Mouse (Mus musculus) bone marrow, adult 2 months (tissue): Measurements from ENCODE around the gene Ostf1. TPM values are rescaled to one million over a fixed set of nuclear protein-coding genes. Genes with fewer than 3 reads are reported as not detected.

Experiments used
- H3K27ac ChIP-seq: fragments of 200-500 bp; 2 replicates; pipeline ENCODE4 v1.5.1; 2012; ENCODE audit warnings: low read depth, mild to moderate bottlenecking, control low read depth, inconsistent platforms, low read length; ENCODE audit not compliant: control insufficient read depth, poor library complexity, insufficient read depth
- H3K4me1 ChIP-seq: fragments of 200-500 bp; 2 replicates; pipeline ENCODE4 v1.6.1; 2011; ENCODE audit warnings: low read length; ENCODE audit not compliant: control insufficient read depth, insufficient read depth
- H3K4me3 ChIP-seq: fragments of 200-500 bp; replicated peaks from 2 replicates; pipeline ENCODE3; 2011; ENCODE audit warnings: mild to moderate bottlenecking, low read depth, low read length, control low read depth; ENCODE audit not compliant: control insufficient read depth
- CTCF ChIP-seq: fragments of 200-500 bp; IDR thresholded peaks from 2 replicates; pipeline ENCODE4 v1.5.1; 2011; ENCODE audit warnings: low read length, control low read depth; ENCODE audit not compliant: control insufficient read depth, insufficient read depth
- POLR2A ChIP-seq: fragments of 200-500 bp; IDR thresholded peaks from 2 replicates; pipeline ENCODE4 v1.6.1; 2011; ENCODE audit warnings: low read depth, mild to moderate bottlenecking, control low read depth, low read length, borderline replicate concordance; ENCODE audit not compliant: control insufficient read depth
- WGBS: fragments of 180-500 bp; shearing (Covaris S2); methylation state at CpG from one replicate; pipeline ENCODE4 v1.1.7; 2018; 5-methylcytosine and 5-hydroxymethylcytosine counted together
- polyA plus RNA-seq: library from polyadenylated mRNA; stranded (reverse); fragments of >200 nt; gene quantifications from 2 replicates; pipeline ENCODE4 v1.2.4, GENCODE M21; 2011; ENCODE audit warnings: low replicate concordance; ENCODE audit not compliant: missing spikeins, insufficient read depth, insufficient read length

The Ostf1 gene
- polyA plus RNA-seq, 1 experiment = 64.7 TPM

DNA sequence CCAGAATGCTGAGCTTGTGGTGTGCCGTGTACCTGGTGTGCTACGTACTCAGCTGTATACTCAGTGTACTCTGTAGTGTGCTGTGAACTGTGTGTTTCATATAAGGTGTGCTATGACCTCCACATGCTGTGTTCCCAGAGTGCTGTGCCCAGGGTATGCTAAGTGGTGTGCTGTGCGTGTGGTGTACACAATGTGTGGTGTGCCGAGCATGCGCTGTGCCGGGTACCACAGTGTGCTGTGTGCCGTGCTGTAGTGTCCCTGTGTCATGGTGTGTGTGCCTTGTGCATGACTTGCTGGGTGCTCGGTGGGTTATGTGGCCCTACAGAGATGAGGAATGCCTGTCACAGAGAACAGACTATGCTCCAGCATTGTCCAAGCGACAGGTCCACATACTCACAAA is 31.0 kb downstream of the Ostf1 start:
- TF ChIP-seq POLR2A (no peak), CTCF (no peak)
- Histone ChIP-seq H3K4me1 (peaks cover 9% of the 10 kb centered on the region), H3K27ac (no peak overlapping the region), H3K4me3 (no peak overlapping the region)
- WGBS = 89% methylated on average over 9 of the region's 9 CpGs

DNA sequence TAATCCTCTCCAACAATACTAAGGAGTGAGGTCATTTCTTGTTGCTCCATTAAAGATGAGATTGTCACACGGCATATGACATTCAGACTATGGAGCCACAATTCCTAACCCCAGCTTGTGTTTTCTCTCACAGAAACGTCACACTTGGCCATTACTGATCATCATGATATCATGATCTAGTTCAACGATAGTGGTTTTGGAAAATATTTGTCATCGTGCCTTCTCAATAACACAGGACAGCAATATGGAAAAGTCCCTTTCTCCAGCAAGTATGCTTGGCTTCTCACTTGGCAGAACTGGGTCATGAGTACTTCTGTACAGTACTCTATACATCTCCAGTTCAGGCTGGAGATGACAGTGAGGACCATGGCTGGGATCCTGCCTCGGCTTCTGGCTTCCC is 32.0 kb downstream of the Ostf1 start:
- 89% methylated on average over 5 of the region's 5 CpGs for WGBS
- no peak for TF ChIP-seq POLR2A
- TF ChIP-seq CTCF = no peak
- H3K4me3 ChIP-seq = no peak overlapping the region
- H3K4me1 ChIP-seq = peaks cover 9% of the 10 kb centered on the region
- no peak overlapping the region for H3K27ac ChIP-seq

DNA sequence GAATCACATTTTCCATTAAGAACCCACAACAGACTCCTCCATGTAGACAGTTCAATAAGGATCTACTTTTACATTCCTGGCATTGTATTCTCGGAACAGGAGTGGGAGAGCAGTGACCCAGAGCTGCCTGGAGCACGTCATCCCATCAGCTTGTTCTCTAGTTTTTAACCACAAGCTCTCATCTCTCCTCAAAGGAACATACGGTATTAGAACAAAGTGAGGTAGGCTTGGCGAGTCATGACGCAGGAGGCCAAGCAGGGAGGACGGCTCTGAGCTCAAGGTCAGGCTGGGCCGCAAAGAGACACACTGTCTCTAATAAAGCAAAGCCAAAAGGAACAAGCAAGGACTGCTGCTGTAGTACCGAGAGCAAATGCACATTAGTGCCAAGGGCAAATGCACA is 32.6 kb downstream of the Ostf1 start:
- TF ChIP-seq CTCF = no peak
- TF ChIP-seq POLR2A = no peak
- Histone ChIP-seq H3K4me3 (no peak overlapping the region), H3K4me1 (peaks cover 9% of the 10 kb centered on the region), H3K27ac (no peak overlapping the region)
- WGBS = 82% methylated on average over 8 of the region's 8 CpGs

GRCm38 (mm10) chr19:18598265-18598926 is 33.2 kb downstream of the Ostf1 start:
- TF ChIP-seq POLR2A (no peak), CTCF (no peak)
- Histone ChIP-seq H3K4me1 (peaks cover 10% of the 10 kb centered on the region; the same call in 1 of the 2 replicates), H3K4me3 (no peak overlapping the region), H3K27ac (no peak overlapping the region)
- 71% methylated on average over 3 of the region's 3 CpGs for WGBS

GRCm38 (mm10) chr19:18597772-18598171 is 33.9 kb downstream of the Ostf1 start:
- Histone ChIP-seq H3K4me3 (no peak overlapping the region), H3K4me1 (peaks cover 8% of the 10 kb centered on the region; the same call in 1 of the 2 replicates), H3K27ac (no peak overlapping the region)
- TF ChIP-seq POLR2A (no peak), CTCF (no peak)
- 75% methylated on average over 6 of the region's 6 CpGs for WGBS

DNA sequence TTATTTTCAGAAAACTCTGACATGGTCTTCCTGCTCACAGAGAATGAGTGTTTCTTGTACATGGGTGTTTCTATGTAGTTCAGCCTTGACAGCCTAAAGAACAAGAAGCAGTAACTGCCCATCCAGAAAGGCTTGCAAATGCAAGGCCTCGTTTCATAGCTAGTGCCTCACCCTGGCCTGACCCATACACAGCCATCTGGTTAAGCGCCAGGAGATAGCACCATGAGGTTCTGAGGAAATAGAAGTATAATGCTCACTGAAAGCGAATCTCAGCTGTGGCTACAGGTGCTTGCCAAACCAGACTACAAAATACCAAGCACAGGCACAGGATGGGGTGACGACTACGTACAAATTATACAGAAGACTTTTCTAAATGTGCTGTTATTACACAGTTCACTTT is 34.7 kb downstream of the Ostf1 start:
- H3K27ac ChIP-seq = no peak overlapping the region
- H3K4me1 ChIP-seq = peaks cover 9% of the 10 kb centered on the region; the same call in 1 of the 2 replicates
- TF ChIP-seq POLR2A (no peak), CTCF (no peak)
- no peak overlapping the region for H3K4me3 ChIP-seq
- 86% methylated on average over 5 of the region's 5 CpGs for WGBS

DNA sequence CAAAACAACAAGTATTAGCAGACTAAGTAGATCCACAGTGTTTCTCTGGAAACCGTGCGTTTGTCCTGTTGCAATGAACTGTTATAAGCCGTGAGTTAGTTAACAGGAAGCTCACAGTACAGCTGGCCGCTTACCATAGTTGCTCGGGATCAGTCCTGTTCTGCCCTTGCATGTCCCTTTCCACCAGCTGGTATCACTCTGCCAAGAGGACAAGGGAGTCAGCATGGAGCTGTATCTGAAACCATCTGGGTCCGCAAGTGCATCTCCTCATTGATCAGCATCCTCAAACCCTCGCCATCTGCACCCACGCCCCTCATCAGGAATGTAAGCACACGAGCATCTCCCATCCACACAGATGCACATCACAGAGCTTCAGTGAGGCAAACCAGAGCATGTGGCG is 37.9 kb downstream of the Ostf1 start:
- 64% methylated on average over 10 of the region's 10 CpGs for WGBS
- no peak for TF ChIP-seq POLR2A
- TF ChIP-seq CTCF = no peak
- peaks cover 7% of the 10 kb centered on the region for H3K4me1 ChIP-seq

DNA sequence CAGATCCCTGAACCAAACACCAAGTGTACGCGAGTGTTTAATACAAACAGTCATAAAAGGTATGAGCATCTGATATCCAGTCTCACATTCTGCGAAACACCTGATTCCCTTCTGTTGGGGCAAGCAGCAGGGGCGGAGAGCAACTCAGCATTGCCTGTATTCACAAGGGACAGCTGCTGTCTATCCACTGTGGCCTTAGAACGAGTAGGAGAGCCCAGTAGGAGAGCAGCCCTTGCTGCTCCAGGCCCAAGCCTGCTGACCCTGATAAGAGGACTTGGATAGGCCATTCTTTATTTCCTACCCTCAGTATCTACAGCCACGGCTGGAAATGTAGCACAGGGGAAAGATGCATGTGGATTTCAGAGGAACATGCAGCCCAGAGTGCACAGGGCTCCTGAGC is 38.7 kb downstream of the Ostf1 start:
- TF ChIP-seq CTCF = no peak
- no peak for TF ChIP-seq POLR2A
- Histone ChIP-seq H3K27ac (no peak overlapping the region), H3K4me3 (no peak overlapping the region), H3K4me1 (peaks cover 7% of the 10 kb centered on the region)
- WGBS = 80% methylated on average over 6 of the region's 6 CpGs

More for the DNA sequence above, 37.9 kb downstream of the Ostf1 start:
- H3K4me3 ChIP-seq = no peak overlapping the region
- no peak overlapping the region for H3K27ac ChIP-seq

DNA sequence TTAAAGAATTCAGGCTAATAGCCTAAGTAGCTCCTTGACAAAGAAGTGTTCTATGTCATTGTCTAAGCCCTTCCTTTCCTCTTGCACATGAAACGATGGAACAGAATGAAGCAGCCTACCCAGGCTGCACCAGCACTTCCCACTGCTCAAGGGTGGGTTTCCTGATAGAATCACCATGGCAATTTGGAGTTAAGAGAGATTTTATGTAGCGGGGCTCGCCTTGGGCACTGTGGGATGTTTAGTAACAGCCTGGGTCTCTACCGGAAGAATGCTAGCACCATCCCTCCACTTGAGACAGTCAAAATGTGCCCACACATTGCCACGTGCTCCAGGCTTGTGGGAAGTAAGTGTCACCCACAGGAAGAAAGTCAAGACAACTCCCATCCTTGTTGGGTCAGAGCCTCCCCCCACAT is 40.7 kb downstream of the Ostf1 start:
- H3K4me1 ChIP-seq = peaks cover 7% of the 10 kb centered on the region
- 17% methylated on average over 5 of the region's 5 CpGs for WGBS
- no peak for TF ChIP-seq CTCF
- TF ChIP-seq POLR2A = no peak
- no peak overlapping the region for H3K4me3 ChIP-seq
- peak overlapping the region; percentile 38; the same call in 1 of the 2 replicates for H3K27ac ChIP-seq

DNA sequence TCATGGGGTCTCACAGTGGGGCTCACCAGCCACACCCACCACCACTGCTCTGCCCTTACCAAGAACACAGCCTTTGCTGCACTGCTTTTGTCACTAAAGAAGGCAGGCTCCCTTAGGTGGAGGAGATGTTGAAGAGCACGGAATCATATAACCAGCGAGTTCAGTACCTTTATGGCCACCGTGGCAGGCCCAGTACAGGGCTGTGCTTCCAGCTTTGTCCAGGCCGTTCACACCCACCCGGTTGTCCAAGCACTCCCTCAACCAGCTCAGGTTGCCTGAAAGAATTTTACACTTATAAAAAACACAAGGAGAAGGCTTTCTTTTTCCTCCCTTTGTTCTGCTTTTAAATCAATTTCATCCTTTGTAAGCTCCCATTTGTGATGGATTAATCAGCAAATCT is 41.4 kb downstream of the Ostf1 start:
- Histone ChIP-seq H3K4me1 (peaks cover 8% of the 10 kb centered on the region), H3K4me3 (no peak overlapping the region), H3K27ac (no peak overlapping the region)
- 94% methylated on average over 5 of the region's 5 CpGs for WGBS
- TF ChIP-seq POLR2A = no peak
- no peak for TF ChIP-seq CTCF
